Mouse (Mus musculus): ENCODE measurements around the gene Plxnb2. TPM values are rescaled to one million over a fixed set of nuclear protein-coding genes. Genes with fewer than 3 reads are reported as not detected.

Gene Plxnb2
- polyA plus RNA-seq, 1 experiment, result 91.0 TPM

DNA sequence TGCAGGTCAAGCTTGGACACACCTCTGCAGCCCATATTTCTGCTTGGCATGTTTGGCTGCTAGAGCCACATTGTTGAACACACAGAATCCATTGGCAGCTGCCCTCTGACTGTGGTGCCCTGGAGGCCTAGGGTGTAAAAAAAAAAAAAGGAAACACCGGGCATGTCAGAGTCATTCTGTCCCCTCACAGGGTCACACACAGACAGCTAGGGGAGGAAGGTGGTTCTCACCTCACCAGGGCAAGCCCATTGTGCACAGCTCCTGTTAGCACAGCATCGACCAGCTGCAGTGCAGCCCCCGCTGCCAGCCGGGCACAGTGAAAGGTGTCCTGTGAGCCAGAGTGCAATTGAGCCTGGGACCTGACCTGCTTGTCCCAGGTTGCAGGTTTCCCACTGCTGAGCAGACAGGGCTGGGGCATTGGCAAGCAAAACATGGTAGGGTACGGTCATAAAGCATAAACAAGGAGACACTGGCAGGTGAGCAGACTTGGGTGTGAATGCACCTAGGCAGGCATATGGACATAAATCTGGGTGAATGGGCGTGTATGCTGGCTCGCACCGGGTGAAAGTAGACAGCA lies 53.1 kb downstream of the Plxnb2 start:
- no peak overlapping the region for H3K27ac ChIP-seq (ENCODE audit: control insufficient read depth, insufficient read depth, low read depth, low read length)

GRCm38 (mm10) chr15:89126622-89127021 lies 54.0 kb downstream of the Plxnb2 start:
- TF ChIP-seq POLR2A (IDR thresholded peaks at IDR 0.05; ENCODE audit: control insufficient read depth, low read depth, low read length) (no peak), CTCF (IDR thresholded peaks at IDR 0.05; ENCODE audit: control insufficient read depth, insufficient read depth, insufficient replicate concordance, low read depth, low read length) (no peak)

More for the DNA sequence above, 53.1 kb downstream of the Plxnb2 start:
- Histone ChIP-seq H3K4me1 (ENCODE audit: control insufficient read depth, insufficient read depth, low read length) (peaks cover 11% of the 10 kb centered on the region), H3K36me3 (ENCODE audit: control insufficient read depth, insufficient read depth, low read length) (no peaks in the 10 kb centered on the region), H3K4me3 (ENCODE audit: control insufficient read depth, low read depth, low read length) (no peak overlapping the region), H3K27me3 (ENCODE audit: control insufficient read depth, insufficient read depth, low read length) (no peaks in the 10 kb centered on the region)
- TF ChIP-seq CTCF (IDR thresholded peaks at IDR 0.05; ENCODE audit: control insufficient read depth, insufficient read depth, insufficient replicate concordance, low read depth, low read length) (no peak), POLR2A (IDR thresholded peaks at IDR 0.05; ENCODE audit: control insufficient read depth, low read depth, low read length) (no peak)

DNA sequence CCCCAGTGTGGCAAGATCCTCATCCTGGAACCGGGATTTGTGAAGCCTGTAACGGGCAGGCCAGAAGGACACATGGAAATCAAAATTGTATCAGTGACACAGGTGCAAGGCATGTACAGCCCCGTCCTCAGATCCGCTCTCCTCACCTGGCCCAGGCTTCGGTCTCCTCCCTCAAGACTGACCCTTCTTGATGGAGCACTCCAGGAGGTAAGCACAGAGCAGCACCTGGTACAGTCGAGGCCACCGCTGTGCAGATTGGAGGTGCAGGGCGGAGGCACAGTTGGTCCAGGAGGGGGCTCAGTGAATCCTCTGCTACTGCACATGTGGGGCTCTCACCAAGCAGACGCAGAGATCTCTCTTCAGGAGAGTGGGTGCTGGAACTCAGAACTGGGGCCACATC lies 55.2 kb downstream of the Plxnb2 start:
- H3K4me3 ChIP-seq (ENCODE audit: control insufficient read depth, low read depth, low read length), result no peak overlapping the region
- no peaks in the 10 kb centered on the region for H3K36me3 ChIP-seq (ENCODE audit: control insufficient read depth, insufficient read depth, low read length)
- no peaks in the 10 kb centered on the region for H3K27me3 ChIP-seq (ENCODE audit: control insufficient read depth, insufficient read depth, low read length)
- TF ChIP-seq CTCF (IDR thresholded peaks at IDR 0.05; ENCODE audit: control insufficient read depth, insufficient read depth, insufficient replicate concordance, low read depth, low read length) (no peak), POLR2A (IDR thresholded peaks at IDR 0.05; ENCODE audit: control insufficient read depth, low read depth, low read length) (no peak)
- no peak overlapping the region for H3K27ac ChIP-seq (ENCODE audit: control insufficient read depth, insufficient read depth, low read depth, low read length)
- peaks cover 17% of the 10 kb centered on the region for H3K4me1 ChIP-seq (ENCODE audit: control insufficient read depth, insufficient read depth, low read length)

More at GRCm38 (mm10) chr15:89126622-89127021, 54.0 kb downstream of the Plxnb2 start:
- Histone ChIP-seq H3K4me3 (ENCODE audit: control insufficient read depth, low read depth, low read length) (no peak overlapping the region), H3K36me3 (ENCODE audit: control insufficient read depth, insufficient read depth, low read length) (no peaks in the 10 kb centered on the region), H3K27me3 (ENCODE audit: control insufficient read depth, insufficient read depth, low read length) (no peaks in the 10 kb centered on the region), H3K4me1 (ENCODE audit: control insufficient read depth, insufficient read depth, low read length) (peaks cover 17% of the 10 kb centered on the region), H3K27ac (ENCODE audit: control insufficient read depth, insufficient read depth, low read depth, low read length) (no peak overlapping the region)

GRCm38 (mm10) chr15:89124312-89124711 lies 56.3 kb downstream of the Plxnb2 start:
- H3K27ac ChIP-seq (ENCODE audit: control insufficient read depth, insufficient read depth, low read depth, low read length), result no peak overlapping the region
- no peaks in the 10 kb centered on the region for H3K36me3 ChIP-seq (ENCODE audit: control insufficient read depth, insufficient read depth, low read length)
- TF ChIP-seq POLR2A (IDR thresholded peaks at IDR 0.05; ENCODE audit: control insufficient read depth, low read depth, low read length) (no peak), CTCF (IDR thresholded peaks at IDR 0.05; ENCODE audit: control insufficient read depth, insufficient read depth, insufficient replicate concordance, low read depth, low read length) (no peak)
- H3K4me1 ChIP-seq (ENCODE audit: control insufficient read depth, insufficient read depth, low read length), result peaks cover 17% of the 10 kb centered on the region
- H3K4me3 ChIP-seq (ENCODE audit: control insufficient read depth, low read depth, low read length), result no peak overlapping the region
- H3K27me3 ChIP-seq (ENCODE audit: control insufficient read depth, insufficient read depth, low read length), result no peaks in the 10 kb centered on the region

DNA sequence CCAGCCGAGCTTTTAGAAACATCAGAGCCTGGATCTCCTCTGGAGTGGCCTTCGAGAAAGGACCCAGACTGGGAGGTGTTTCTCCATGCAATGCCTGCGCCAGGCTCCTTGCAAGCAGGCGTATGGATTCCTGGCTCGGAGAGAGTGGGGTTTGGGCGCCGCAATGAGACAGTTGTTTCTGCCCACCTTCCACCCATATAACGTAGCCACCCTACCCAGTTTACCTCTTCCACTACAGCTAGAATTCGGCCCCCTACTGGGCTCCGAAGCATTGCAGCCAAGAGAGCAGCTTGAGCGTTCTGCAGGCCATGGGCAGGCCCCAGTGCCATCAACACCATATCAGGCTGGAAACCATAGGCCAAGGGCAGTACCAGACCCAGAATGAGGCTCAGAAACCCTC lies 57.0 kb downstream of the Plxnb2 start:
- peaks cover 12% of the 10 kb centered on the region for H3K4me1 ChIP-seq (ENCODE audit: control insufficient read depth, insufficient read depth, low read length)
- H3K4me3 ChIP-seq (ENCODE audit: control insufficient read depth, low read depth, low read length), result peak overlapping the region; percentile 85
- H3K27ac ChIP-seq (ENCODE audit: control insufficient read depth, insufficient read depth, low read depth, low read length), result no peak overlapping the region
- TF ChIP-seq POLR2A (IDR thresholded peaks at IDR 0.05; ENCODE audit: control insufficient read depth, low read depth, low read length), result no peak
- no peak for TF ChIP-seq CTCF (IDR thresholded peaks at IDR 0.05; ENCODE audit: control insufficient read depth, insufficient read depth, insufficient replicate concordance, low read depth, low read length)
- no peaks in the 10 kb centered on the region; the same call in 1 of the 2 replicates for H3K36me3 ChIP-seq (ENCODE audit: control insufficient read depth, insufficient read depth, low read length)
- H3K27me3 ChIP-seq (ENCODE audit: control insufficient read depth, insufficient read depth, low read length), result no peaks in the 10 kb centered on the region

DNA sequence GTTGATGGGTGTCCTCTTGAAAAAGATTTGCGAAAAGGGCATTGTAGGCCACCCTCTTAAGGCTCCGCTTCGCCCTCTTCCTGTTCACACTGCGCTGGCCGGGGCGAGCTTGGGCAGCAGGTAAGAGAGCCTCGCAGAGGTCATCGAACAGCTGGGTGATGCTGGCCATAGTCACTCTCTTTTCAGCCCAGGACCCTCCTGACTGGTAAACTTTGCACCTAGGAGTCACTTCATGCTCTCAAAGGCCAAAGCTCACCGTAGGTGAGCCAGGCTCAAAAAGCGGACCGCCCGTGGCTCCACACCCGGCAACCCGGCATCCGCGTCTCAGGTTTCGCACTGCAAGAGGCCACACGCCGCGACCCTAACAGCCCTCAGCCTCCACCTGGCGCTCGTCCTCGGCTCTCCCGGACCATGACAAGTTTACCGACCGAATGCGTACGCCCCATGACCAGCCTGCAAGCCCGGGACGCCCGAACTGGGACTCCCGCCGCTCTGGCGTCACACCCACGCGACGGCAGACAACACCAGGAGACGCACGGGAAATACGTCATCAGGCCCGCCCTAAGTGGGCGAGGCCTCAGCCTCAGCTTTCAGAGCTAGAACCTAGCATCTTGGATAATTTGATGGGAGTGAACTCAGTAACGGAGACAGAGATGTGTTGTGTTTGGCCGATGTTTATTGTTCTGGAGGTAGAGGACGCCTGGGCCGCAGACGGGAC lies 57.8 kb downstream of the Plxnb2 start, which contains the start of gene Tubgcp6:
TSS of gene Tubgcp6 (minus strand) at position 464 of the 718 bp plus-strand sequence.
- H3K27ac ChIP-seq (ENCODE audit: control insufficient read depth, insufficient read depth, low read depth, low read length), result peak within 1 kb of the TSS; percentile 72
- H3K27me3 ChIP-seq (ENCODE audit: control insufficient read depth, insufficient read depth, low read length), result no peaks in the 10 kb centered on the region
- peaks cover 12% of the 10 kb centered on the region for H3K4me1 ChIP-seq (ENCODE audit: control insufficient read depth, insufficient read depth, low read length)
- H3K36me3 ChIP-seq (ENCODE audit: control insufficient read depth, insufficient read depth, low read length), result no peaks in the 10 kb centered on the region; the same call in 1 of the 2 replicates
- peak within 1 kb of the TSS; percentile 85 for H3K4me3 ChIP-seq (ENCODE audit: control insufficient read depth, low read depth, low read length)
- TF ChIP-seq POLR2A (IDR thresholded peaks at IDR 0.05; ENCODE audit: control insufficient read depth, low read depth, low read length) (peak; percentile 76), CTCF (IDR thresholded peaks at IDR 0.05; ENCODE audit: control insufficient read depth, insufficient read depth, insufficient replicate concordance, low read depth, low read length) (no peak)

DNA sequence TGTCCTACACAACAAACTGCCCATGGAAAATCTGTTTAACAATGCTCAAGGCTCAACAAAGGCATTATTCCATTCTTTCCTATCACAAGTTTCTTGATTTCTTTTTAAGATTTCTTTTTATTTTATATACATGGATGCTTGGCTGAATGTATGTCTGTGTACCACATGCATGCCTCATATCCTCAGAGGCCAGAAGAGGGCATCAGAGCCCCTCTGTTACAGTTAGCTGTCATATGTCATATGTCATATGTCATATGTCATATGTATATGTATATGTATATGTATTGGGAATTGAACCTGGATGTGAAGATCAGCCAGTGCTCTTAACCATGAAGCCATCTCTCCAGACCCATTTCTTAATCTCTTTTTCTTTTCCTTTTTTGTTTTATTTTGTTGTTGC lies 62.6 kb downstream of the Plxnb2 start:
- no peak overlapping the region for H3K4me3 ChIP-seq (ENCODE audit: control insufficient read depth, low read depth, low read length)
- TF ChIP-seq POLR2A (IDR thresholded peaks at IDR 0.05; ENCODE audit: control insufficient read depth, low read depth, low read length) (no peak), CTCF (IDR thresholded peaks at IDR 0.05; ENCODE audit: control insufficient read depth, insufficient read depth, insufficient replicate concordance, low read depth, low read length) (no peak)
- H3K27ac ChIP-seq (ENCODE audit: control insufficient read depth, insufficient read depth, low read depth, low read length), result no peak overlapping the region
- no peaks in the 10 kb centered on the region for H3K27me3 ChIP-seq (ENCODE audit: control insufficient read depth, insufficient read depth, low read length)
- no peaks in the 10 kb centered on the region; the same call in 1 of the 2 replicates for H3K36me3 ChIP-seq (ENCODE audit: control insufficient read depth, insufficient read depth, low read length)
- peaks cover 6% of the 10 kb centered on the region; the same call in 1 of the 2 replicates for H3K4me1 ChIP-seq (ENCODE audit: control insufficient read depth, insufficient read depth, low read length)

Measured in testis, adult 2 months (tissue).